Mouse (Mus musculus): Measurements from ENCODE around the gene Rpn1. TPM values are rescaled to one million over a fixed set of nuclear protein-coding genes. Genes with fewer than 3 reads are reported as not detected.

Rpn1 gene
- 403 and 425 TPM in 2 replicates for polyA plus RNA-seq (2015; fragmentation: Nextera tagmentation; extraction: Ambion mirVana)

- H3K27ac ChIP-seq = peak within 1 kb of the TSS; percentile 71
- peak; percentile 98 for ATAC-seq (replicated peaks; ENCODE audit: low FRiP score)
- H3K4me3 ChIP-seq (replicated peaks) = peak within 1 kb of the TSS; percentile 69
- peak within 1 kb of the TSS; percentile 62 for H3K4me2 ChIP-seq
- H3K27me3 ChIP-seq = peaks cover 4% of the 10 kb centered on the region; the same call in 1 of the 2 replicates
- no peaks in the 10 kb centered on the region for H3K9me3 ChIP-seq (replicated peaks)
- under 1% methylated on average over 71 of the region's 71 CpGs for WGBS
- H3K9ac ChIP-seq = peak within 1 kb of the TSS; percentile 85
- peaks cover 22% of the 10 kb centered on the region for H3K36me3 ChIP-seq
- peaks cover 21% of the 10 kb centered on the region for H3K4me1 ChIP-seq
These were observed at the start of gene Rpn1 for GRCm38 (mm10) chr6:88084278-88085151. Gene Rpn1, plus strand, starts transcription at chr6:88084482.

- no peaks in the 10 kb centered on the region for H3K9me3 ChIP-seq (replicated peaks)
- WGBS = 78% methylated on average over 4 of the region's 4 CpGs
- no peak overlapping the region for H3K27ac ChIP-seq
- no peak for ATAC-seq (replicated peaks; ENCODE audit: low FRiP score)
- no peak overlapping the region for H3K4me3 ChIP-seq (replicated peaks)
- H3K27me3 ChIP-seq = no peaks in the 10 kb centered on the region
- peaks cover 12% of the 10 kb centered on the region for H3K4me1 ChIP-seq
- H3K4me2 ChIP-seq = no peak overlapping the region
- H3K36me3 ChIP-seq = peaks cover 19% of the 10 kb centered on the region; the same call in 1 of the 2 replicates
- H3K9ac ChIP-seq = no peak overlapping the region
These were observed 46.7 kb upstream of the Rpn1 start for GRCm38 (mm10) chr6:88037471-88038045.

GRCm38 (mm10) chr6:88039426-88039825 lies 44.9 kb upstream of the Rpn1 start:
- Histone ChIP-seq H3K4me2 (no peak overlapping the region), H3K27me3 (no peaks in the 10 kb centered on the region), H3K4me3 (replicated peaks) (no peak overlapping the region), H3K27ac (no peak overlapping the region), H3K4me1 (peaks cover 31% of the 10 kb centered on the region), H3K9ac (no peak overlapping the region), H3K36me3 (peaks cover 17% of the 10 kb centered on the region; the same call in 1 of the 2 replicates), H3K9me3 (replicated peaks) (no peaks in the 10 kb centered on the region)
- 93% methylated on average over 4 of the region's 4 CpGs for WGBS
- ATAC-seq (replicated peaks; ENCODE audit: low FRiP score) = no peak

GRCm38 (mm10) chr6:88041221-88041620 lies 43.1 kb upstream of the Rpn1 start:
- Histone ChIP-seq H3K36me3 (peaks cover 15% of the 10 kb centered on the region; the same call in 1 of the 2 replicates), H3K9ac (no peak overlapping the region), H3K9me3 (replicated peaks) (no peaks in the 10 kb centered on the region), H3K27me3 (no peaks in the 10 kb centered on the region), H3K4me1 (peaks cover 31% of the 10 kb centered on the region), H3K27ac (no peak overlapping the region), H3K4me2 (no peak overlapping the region), H3K4me3 (replicated peaks) (no peak overlapping the region)
- 78% methylated on average over 4 of the region's 4 CpGs for WGBS
- no peak for ATAC-seq (replicated peaks; ENCODE audit: low FRiP score)

GRCm38 (mm10) chr6:88042336-88042735 lies 41.9 kb upstream of the Rpn1 start:
- H3K4me2 ChIP-seq = no peak overlapping the region
- H3K4me3 ChIP-seq (replicated peaks) = no peak overlapping the region
- no peak overlapping the region for H3K27ac ChIP-seq
- H3K27me3 ChIP-seq = no peaks in the 10 kb centered on the region
- no peak overlapping the region for H3K9ac ChIP-seq
- H3K9me3 ChIP-seq (replicated peaks) = no peaks in the 10 kb centered on the region
- peaks cover 15% of the 10 kb centered on the region; the same call in 1 of the 2 replicates for H3K36me3 ChIP-seq
- H3K4me1 ChIP-seq = peaks cover 31% of the 10 kb centered on the region
- ATAC-seq (replicated peaks; ENCODE audit: low FRiP score) = no peak
- WGBS = 80% methylated on average over 3 of the region's 3 CpGs

GRCm38 (mm10) chr6:88044234-88044576 lies 40.1 kb upstream of the Rpn1 start:
- H3K27me3 ChIP-seq = no peaks in the 10 kb centered on the region
- H3K36me3 ChIP-seq = peaks cover 4% of the 10 kb centered on the region; the same call in 1 of the 2 replicates
- peak overlapping the region; percentile 88; the same call in 1 of the 2 replicates for H3K27ac ChIP-seq
- H3K4me3 ChIP-seq (replicated peaks) = peak overlapping the region; percentile 98
- H3K4me1 ChIP-seq = peaks cover 23% of the 10 kb centered on the region
- peak overlapping the region; percentile 86 for H3K4me2 ChIP-seq
- peak overlapping the region; percentile 98 for H3K9ac ChIP-seq
- ATAC-seq (replicated peaks; ENCODE audit: low FRiP score) = no peak
- WGBS = 2% methylated on average over 3 of the region's 3 CpGs
- no peaks in the 10 kb centered on the region for H3K9me3 ChIP-seq (replicated peaks)

GRCm38 (mm10) chr6:88044577-88045405 lies 39.5 kb upstream of the Rpn1 start, which contains the start of gene Rab7:
Gene Rab7, minus strand, starts transcription at chr6:88045270.
- H3K9ac ChIP-seq = peak within 1 kb of the TSS; percentile 98
- H3K4me2 ChIP-seq = peak within 1 kb of the TSS; percentile 86
- H3K27me3 ChIP-seq = no peaks in the 10 kb centered on the region
- peak within 1 kb of the TSS; percentile 98 for H3K4me3 ChIP-seq (replicated peaks)
- under 1% methylated on average over 69 of the region's 82 CpGs for WGBS
- peaks cover 23% of the 10 kb centered on the region for H3K4me1 ChIP-seq
- H3K36me3 ChIP-seq = no peaks in the 10 kb centered on the region; the same call in 1 of the 2 replicates
- no peaks in the 10 kb centered on the region for H3K9me3 ChIP-seq (replicated peaks)
- H3K27ac ChIP-seq = peak within 1 kb of the TSS; percentile 88
- peak; percentile 97 for ATAC-seq (replicated peaks; ENCODE audit: low FRiP score)

GRCm38 (mm10) chr6:88045406-88045766 lies 38.9 kb upstream of the Rpn1 start:
- WGBS = 32% methylated on average over 3 of the region's 3 CpGs
- peak overlapping the region; percentile 86 for H3K4me2 ChIP-seq
- H3K9ac ChIP-seq = no peak overlapping the region
- H3K27ac ChIP-seq = 0 out of 2 replicates have a peak overlapping the region, but pooled peaks have one; percentile 51
- no peaks in the 10 kb centered on the region for H3K27me3 ChIP-seq
- H3K36me3 ChIP-seq = no peaks in the 10 kb centered on the region
- H3K9me3 ChIP-seq (replicated peaks) = no peaks in the 10 kb centered on the region
- no peak for ATAC-seq (replicated peaks; ENCODE audit: low FRiP score)
- peak overlapping the region; percentile 98 for H3K4me3 ChIP-seq (replicated peaks)
- peaks cover 23% of the 10 kb centered on the region for H3K4me1 ChIP-seq

GRCm38 (mm10) chr6:88047853-88048252 lies 36.4 kb upstream of the Rpn1 start:
- ATAC-seq (replicated peaks; ENCODE audit: low FRiP score) = no peak
- Histone ChIP-seq H3K4me1 (peaks cover 16% of the 10 kb centered on the region), H3K36me3 (no peaks in the 10 kb centered on the region), H3K27me3 (no peaks in the 10 kb centered on the region), H3K4me2 (no peak overlapping the region), H3K4me3 (replicated peaks) (no peak overlapping the region), H3K9me3 (replicated peaks) (no peaks in the 10 kb centered on the region), H3K27ac (no peak overlapping the region), H3K9ac (no peak overlapping the region)
- WGBS = 76% methylated on average over 5 of the region's 5 CpGs

- no peak overlapping the region for H3K9ac ChIP-seq
- H3K4me1 ChIP-seq = peaks cover 4% of the 10 kb centered on the region
- WGBS = 61% methylated on average over 6 of the region's 6 CpGs
- ATAC-seq (replicated peaks; ENCODE audit: low FRiP score) = no peak
- no peak overlapping the region for H3K27ac ChIP-seq
- no peaks in the 10 kb centered on the region for H3K27me3 ChIP-seq
- H3K36me3 ChIP-seq = no peaks in the 10 kb centered on the region
- H3K9me3 ChIP-seq (replicated peaks) = no peaks in the 10 kb centered on the region
- no peak overlapping the region for H3K4me2 ChIP-seq
- H3K4me3 ChIP-seq (replicated peaks) = no peak overlapping the region
These were observed 35.3 kb upstream of the Rpn1 start for GRCm38 (mm10) chr6:88049008-88049407.

- ATAC-seq (replicated peaks; ENCODE audit: low FRiP score) = no peak
- H3K9ac ChIP-seq = no peak overlapping the region
- H3K4me2 ChIP-seq = no peak overlapping the region
- H3K9me3 ChIP-seq (replicated peaks) = no peaks in the 10 kb centered on the region
- H3K4me1 ChIP-seq = no peaks in the 10 kb centered on the region
- H3K36me3 ChIP-seq = no peaks in the 10 kb centered on the region
- 93% methylated on average over 5 of the region's 5 CpGs for WGBS
- no peak overlapping the region for H3K27ac ChIP-seq
- H3K27me3 ChIP-seq = no peaks in the 10 kb centered on the region
- no peak overlapping the region for H3K4me3 ChIP-seq (replicated peaks)
These were observed 33.1 kb upstream of the Rpn1 start for GRCm38 (mm10) chr6:88051206-88051605.
